Mouse (Mus musculus) lung, postnatal 25 days (tissue): ENCODE measurements around the gene Cdc42se2.

Experiments used
- DNase-seq: peaks from one replicate; pipeline ENCODE4 v3.0.0; 2022; ENCODE audit warnings: low spot score

Gene Cdc42se2

DNA sequence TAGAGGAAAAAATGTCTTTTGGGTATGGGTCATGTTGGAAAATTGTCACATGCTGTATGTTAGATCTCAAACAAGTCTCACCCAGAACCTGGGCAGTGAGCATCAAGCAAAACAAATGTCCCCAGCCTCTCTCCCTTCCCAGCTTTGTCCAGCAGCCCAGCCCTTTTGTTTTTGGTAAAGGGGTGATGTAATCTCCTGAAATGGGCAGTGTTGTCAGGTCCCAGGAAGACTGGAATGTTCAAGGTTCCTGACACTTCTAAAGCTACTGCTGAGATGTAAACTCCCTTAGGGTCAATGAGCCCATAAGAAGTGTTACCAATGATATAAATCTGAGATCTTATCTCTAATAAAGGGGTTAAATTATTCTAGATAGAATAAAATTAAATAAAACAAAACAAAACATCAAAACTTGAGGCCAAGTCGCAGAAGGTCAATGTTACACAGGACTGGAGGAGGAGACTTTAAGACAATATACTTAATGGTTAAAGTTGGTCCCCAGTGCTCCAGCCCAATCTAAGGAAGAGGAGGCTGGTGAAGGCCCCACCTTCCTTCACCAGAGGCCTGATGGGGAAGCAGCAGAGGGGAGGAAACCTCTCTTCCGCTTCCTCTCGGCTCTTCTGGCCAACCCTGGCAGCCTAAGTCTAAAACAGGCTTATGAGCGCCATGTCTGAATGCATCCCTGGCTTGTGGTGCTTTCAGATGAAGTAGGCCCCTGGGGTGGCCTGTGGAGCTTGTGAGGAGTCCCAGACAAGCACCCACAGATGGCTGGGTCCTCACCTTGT, 76.8 kb downstream of the Cdc42se2 start:
- DNase-seq: no peak

DNA sequence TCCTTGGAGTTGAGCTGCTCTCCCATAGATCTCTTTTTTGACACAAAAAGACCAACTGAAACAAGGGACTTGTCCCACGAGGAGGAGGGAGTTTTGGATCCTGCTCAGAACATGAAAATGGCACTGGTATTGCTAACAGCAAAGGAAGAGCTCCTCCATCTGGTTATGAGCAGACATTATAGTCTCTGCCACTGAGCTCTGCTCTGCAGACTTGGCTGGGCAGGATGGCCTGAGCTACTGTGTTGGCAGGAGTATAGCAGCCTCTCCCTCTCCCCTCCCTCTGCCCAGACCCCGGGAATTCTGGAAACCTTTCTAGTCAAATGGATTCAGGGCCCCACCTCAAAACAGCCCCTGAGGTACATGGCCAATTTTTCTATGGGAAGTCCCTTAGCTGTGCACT, 77.8 kb downstream of the Cdc42se2 start:
- no peak for DNase-seq

DNA sequence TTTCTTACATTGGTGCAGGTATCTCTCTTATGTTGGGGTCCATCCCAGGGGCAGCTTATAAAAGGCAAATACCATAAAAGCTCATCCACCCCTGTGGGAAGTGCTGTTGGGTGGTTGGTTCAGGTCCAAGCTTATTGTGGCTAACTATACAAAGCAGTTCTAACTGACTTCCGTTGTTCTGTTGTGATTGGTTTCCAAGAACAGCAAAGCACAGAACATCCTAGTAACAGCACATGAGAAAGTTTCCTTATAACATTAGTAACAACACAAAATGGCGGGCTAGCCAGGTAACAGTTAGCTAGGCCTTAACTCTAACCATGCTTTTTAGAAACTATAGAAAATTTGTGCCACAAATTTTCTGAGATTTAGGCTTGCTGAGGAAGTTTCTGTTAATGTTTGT, 79.3 kb downstream of the Cdc42se2 start:
- DNase-seq: no peak

DNA sequence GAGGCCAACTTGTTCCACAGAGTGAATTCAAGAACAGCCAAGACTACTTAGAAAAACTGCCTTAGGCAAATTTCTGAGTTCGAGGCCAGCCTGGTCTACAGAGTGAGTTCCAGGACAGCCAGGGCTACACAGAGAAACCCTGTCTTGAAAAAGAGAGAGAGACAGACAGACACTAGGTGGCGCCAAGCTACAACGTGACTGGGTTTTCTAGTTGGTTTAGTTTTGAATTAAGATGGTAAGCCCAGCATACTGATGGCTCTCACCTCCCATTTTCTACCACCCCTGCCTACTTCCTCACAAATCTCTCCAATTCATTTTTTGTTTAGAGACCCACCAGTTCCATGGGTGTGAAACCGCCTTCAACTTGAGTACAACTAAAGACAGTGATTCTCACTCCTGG, 84.2 kb downstream of the Cdc42se2 start:
- peak; percentile 75 for DNase-seq

DNA sequence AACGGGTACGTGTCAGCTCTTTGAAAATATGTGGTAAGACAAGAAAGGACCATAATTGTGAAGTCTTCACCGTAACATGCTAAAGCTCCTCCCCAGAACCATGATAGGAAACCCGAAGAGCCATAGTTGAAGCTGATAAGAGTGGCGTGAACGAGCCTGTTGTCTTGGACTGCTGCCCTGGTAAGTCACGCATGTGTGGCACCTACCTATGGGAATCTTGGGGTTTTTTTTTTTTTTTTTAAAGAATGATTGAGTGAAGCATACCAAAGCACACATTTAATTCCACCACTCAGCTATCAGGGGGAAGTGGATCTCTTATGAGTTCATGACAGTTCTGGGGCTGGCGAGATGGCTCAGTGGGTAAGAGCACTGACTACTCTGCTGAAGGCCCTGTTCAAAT, 85.6 kb downstream of the Cdc42se2 start:
- DNase-seq: no peak

DNA sequence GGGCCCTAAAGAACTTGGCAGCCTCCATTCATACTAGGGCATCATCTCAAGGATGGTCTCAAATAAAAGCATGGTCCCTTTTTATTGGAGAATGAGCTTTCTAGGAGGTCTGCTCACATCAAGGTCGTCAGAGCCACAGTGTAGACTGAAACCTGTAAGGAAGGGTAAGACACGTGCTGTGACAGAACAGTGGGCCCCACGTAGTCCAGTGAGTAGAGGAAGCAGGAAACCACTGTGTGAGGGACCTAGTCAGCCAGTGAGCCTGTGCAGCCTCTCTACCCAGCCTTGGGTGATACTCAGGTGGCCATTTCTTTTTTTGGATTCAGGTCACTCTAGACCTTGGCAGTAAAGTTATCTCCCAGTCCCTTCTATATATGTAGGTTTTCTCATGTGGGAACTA, 87.5 kb downstream of the Cdc42se2 start:
- no peak for DNase-seq

DNA sequence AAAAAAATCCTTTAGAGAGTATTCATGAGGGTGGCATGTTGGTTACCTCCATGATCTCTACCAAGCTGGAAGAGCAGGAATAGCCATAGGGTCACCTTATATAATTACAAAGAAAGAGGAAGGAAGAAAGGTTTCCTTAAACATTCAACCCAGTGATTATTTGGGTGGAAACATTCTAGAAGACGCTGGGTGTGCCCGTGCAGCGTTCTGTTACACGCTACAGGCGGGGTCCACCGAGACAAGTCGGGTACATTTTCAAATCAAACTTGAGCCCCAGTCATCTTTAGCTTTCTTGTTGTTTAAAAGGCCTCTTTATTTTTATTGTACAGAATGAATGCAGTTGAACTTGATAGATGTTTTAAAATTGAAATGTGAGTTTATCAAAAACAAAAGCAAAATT, 88.8 kb downstream of the Cdc42se2 start:
- no peak for DNase-seq

DNA sequence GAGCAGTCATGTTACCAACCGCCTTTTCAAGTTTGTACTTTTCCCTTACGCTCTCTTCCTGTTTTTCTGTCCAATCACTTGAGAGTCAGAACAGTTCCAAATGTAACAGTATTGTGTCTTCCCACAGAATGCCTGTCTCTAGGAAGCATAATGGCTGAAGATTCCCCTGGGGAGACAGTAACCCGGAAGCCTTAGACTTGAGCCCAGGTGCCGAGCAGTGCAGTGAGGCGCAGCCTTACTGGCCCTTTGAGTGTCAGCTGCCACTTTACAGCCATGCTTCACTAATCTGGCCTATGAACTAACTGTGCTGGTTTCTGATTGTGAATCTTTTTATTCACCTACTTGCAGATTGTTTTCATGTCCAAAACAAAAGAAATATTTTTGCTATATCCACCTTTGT, 89.9 kb downstream of the Cdc42se2 start:
- DNase-seq: no peak

DNA sequence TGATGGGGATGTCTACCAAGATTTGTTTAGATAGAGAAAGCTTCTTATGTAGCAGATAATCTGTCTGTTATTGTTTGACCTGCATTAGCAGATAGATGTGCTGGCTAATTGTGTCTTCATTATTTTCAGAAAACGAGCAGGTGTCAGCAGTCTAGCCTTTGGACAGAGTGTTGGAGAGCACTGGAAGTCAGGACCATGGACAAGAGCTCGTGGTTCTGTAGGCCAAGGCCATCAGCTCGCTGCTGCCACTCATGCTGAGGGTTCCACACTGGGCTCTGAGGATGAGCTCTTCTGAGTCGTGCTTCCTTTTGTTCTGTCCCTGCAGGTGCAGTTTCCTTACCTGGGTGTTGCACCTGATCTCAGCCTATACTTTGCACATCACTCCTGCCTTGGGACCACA, 91.5 kb downstream of the Cdc42se2 start:
- no peak for DNase-seq

DNA sequence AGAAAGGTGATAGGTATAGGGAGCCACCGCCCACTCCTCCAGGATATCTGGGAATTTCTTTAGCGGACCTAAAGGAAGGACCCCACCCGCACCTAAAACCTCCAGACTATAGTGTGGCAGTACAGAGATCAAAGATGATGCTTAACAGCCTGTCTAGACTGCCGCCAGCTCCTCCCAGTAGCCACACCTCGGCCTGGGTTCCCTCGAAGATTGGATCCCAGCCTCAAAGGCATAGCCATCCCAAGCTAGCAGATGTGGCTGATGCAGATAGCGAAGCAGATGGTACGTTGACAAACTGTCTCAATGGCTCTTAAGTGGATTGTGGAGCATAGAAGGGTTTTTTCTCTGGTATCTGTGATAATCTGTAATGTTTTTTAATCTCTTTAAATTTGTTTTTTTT, 93.2 kb downstream of the Cdc42se2 start:
- DNase-seq: no peak

DNA sequence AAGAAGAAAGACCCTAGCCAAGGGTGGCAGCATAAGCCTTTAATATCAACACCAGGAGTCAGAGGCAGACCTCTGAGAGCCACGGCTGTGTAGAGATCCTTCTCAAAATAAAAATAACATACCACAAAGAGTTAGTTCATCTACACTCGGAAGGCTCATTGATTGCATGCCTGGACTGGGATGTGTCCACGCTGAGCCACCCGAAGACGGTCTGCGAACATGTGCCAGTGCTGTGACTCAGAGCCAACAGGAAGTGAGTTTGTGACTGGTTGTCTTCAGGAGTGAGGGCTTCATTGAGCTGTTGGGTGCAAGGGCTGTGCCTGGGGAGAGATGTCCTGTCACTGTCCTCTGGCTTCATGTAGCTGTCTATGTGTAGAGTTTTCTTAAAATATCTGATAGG, 93.8 kb downstream of the Cdc42se2 start:
- no peak for DNase-seq

DNA sequence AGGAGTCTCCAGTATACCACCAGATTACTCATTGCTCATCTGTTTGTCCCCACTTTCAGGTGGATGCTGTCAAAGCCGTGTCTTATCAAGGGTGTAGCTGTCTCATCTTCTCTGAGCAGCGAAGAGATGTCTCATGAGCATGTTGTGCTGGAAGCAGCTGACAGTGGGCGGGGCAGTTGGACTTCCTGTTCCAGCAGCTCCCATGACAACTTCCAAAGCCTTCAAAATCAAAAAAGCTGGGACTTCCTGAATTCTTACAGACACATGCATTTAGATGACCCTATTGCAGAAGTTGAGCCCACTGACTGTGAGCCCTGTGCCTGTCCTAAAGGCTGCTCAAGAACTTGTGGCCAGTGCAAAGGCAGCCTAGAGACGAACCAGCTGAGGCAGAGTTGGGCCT, 96.3 kb downstream of the Cdc42se2 start:
- DNase-seq: peak; percentile 62

DNA sequence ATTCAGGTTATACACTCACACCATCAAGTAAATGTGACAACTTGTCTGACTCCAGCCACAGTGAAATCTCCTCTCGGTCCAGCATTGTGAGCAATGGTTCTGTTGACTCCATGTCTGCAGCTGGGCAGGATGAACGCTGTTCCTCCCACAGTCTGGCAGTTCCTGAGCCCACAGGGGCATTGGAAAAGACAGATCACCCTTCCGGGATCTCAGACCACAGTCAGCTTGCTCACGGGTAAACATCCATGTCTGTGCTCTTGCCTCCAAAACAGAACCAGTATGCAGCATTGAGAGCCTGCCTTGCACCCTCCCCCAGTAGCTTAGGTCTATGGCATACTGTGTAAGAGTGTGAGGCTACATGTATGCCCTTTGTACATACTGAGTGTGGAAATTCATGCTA, 97.3 kb downstream of the Cdc42se2 start:
- no peak for DNase-seq

DNA sequence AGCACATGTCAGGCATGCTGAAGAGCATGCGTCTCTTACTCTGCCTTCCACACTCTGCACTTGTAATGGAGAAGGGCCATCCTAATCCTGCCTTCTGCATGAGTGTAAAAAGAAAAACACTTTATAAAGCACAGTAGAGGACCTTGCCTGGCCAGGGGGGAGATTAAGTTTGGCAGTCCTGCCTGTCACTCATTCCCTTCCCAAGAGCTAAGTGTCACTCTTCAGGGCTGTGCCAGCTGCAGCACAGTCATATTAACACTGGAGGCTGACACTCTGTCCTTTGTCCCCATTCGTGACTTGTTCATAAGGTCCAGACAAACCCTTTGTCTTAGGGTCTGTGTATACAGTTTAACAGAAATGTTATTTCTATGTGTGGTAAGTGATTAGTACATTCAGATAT, 102.6 kb downstream of the Cdc42se2 start:
- no peak for DNase-seq

DNA sequence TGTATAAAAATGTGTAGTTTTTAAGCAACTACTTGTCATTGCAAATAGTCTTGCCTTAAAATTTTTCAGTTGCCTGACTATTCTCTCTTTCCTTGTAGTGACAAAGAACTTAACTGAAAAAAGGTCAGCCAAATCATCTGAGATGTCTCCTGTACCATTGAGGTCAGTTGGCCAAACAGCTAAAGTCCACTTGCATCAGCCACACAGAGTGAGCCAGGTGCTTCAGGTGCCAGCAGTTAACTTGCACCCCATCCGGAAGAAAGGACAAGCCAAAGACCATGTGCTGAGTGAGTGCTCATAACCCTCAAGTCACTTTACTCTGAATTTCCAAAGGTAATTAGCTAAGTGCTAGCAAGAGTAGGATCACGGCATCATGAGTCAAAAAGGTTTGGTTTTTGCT, 108.3 kb downstream of the Cdc42se2 start:
- DNase-seq: no peak

DNA sequence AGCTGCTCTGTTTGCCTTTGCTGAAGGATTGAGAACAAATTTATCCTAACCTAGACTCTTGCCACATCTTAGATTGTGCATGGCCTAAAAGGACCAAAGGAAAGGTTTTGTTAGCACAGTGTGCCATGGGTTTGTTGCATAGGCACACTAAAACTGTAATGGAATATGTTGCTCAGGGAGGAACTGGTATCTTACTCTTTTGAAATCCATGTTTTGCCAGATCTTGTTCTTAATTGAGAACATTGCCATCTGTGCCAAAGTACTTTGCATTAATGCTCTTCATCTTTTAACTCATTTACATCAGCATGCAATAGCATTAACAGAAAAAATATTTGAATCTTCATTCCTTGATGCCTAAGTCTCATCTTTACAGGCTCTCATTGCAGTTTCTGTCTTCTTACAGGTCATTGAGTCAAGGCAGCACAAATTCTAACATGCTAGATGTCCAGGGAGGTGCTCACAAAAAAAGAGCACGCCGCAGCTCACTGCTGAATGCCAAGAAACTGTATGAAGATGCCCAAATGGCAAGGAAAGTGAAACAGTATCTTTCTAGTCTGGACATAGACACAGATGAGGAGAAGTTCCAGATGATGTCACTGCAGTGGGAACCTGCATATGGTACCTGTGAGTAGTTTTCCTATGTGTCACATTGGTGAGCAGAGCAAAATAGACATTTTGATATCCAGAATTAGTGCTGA, 111.5 kb downstream of the Cdc42se2 start:
- DNase-seq: no peak

DNA sequence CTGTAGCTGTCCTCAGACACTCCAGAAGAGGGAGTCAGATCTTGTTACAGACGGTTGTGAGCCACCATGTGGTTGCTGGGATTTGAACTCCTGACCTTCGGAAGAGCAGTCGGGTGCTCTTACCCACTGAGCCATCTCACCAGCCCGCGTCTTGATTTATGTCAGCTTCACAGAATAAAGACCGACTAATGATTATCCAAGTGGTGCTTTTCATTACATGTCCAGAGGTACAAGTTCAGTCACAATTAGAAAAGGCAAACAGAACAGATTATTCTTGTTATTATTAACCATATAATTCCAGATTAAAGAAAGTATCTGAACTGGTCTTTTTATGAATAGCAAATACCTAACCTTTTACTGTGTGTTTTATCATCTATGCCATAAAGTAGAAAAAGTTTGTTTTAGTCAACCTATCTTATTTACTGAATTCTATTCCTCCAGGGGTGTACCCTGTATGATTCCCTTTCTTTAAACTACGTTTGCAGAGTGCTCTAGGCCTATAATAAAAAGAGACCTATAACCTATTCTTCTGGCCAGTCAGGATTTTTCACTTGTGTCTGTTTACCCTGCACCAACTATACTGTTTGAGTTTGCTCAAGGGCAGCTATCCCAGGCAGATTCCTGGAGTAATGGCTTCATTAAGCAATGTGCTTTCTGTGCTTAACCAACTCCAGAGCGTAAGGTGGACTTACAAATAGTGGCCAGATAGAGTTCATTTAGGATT, 113.7 kb downstream of the Cdc42se2 start:
- no peak for DNase-seq
